Mouse (Mus musculus) midbrain, postnatal 0 days (tissue): ENCODE measurements around the gene Pou3f3. TPM values are rescaled to one million over a fixed set of nuclear protein-coding genes. Genes with fewer than 3 reads are reported as not detected.

ENCODE experiments used
- ATAC-seq: fragments of 200-750 bp; cut with Nextera tagmentation; 2 replicates; pipeline ENCODE4 v1.8.0; 2017; ENCODE audit warnings: moderate number of reproducible peaks, mild to moderate bottlenecking, moderate TSS enrichment, moderate library complexity; ENCODE audit not compliant: low FRiP score
- DNase-seq: peaks from one replicate; pipeline ENCODE4 v3.0.0-alpha.2; 2015; ENCODE audit warnings: low spot score
- H3K27ac ChIP-seq: fragments of 300-500 bp; sonication (generic); 2 replicates; pipeline ENCODE4 v1.5.1; 2014; ENCODE audit warnings: low read depth, mild to moderate bottlenecking, low read length, mixed read lengths
- H3K27me3 ChIP-seq: fragments of 300-500 bp; sonication (generic); 2 replicates; pipeline ENCODE4 v1.6.1; 2014; ENCODE audit warnings: low read length, control low read depth, mixed read lengths; ENCODE audit not compliant: insufficient read depth
- H3K36me3 ChIP-seq: fragments of 300-500 bp; sonication (generic); 2 replicates; pipeline ENCODE4 v1.6.1; 2014; ENCODE audit warnings: low read length, control low read depth, mixed read lengths; ENCODE audit not compliant: insufficient read depth
- H3K4me1 ChIP-seq: fragments of 300-500 bp; sonication (generic); 2 replicates; pipeline ENCODE4 v1.6.1; 2014; ENCODE audit warnings: mild to moderate bottlenecking, control low read depth, antibody characterized with exemption, low read length, mixed read lengths; ENCODE audit not compliant: insufficient read depth
- H3K4me2 ChIP-seq: fragments of 300-500 bp; sonication (generic); 2 replicates; pipeline ENCODE4 v1.6.1; 2014; ENCODE audit warnings: low read depth, mild to moderate bottlenecking, low read length, mixed read lengths; ENCODE audit not compliant: poor library complexity, severe bottlenecking
- H3K4me3 ChIP-seq: fragments of 300-500 bp; sonication (generic); 2 replicates; pipeline ENCODE4 v1.5.1; 2014; ENCODE audit warnings: low read depth, mild to moderate bottlenecking, low read length, moderate library complexity
- H3K9ac ChIP-seq: fragments of 300-500 bp; sonication (generic); replicated peaks from 2 replicates; pipeline ENCODE4 v1.6.1; 2014; ENCODE audit warnings: mild to moderate bottlenecking, low read length, moderate library complexity, mixed read lengths; ENCODE audit not compliant: poor library complexity, severe bottlenecking
- H3K9me3 ChIP-seq: fragments of 300-500 bp; sonication (generic); 2 replicates; pipeline ENCODE4 v1.6.1; 2016; ENCODE audit warnings: low read length, control low read depth
- CTCF ChIP-seq: IDR thresholded peaks from 2 replicates; pipeline ENCODE4 v1.5.1; 2016; ENCODE audit warnings: antibody characterized with exemption, mild to moderate bottlenecking
- WGBS: fragments of 180-500 bp; shearing (Covaris S2); extraction: QIAGEN DNeasy Blood & Tissue Kit; methylation state at CpG from one replicate; pipeline ENCODE4 v1.1.7; 2014; 5-methylcytosine and 5-hydroxymethylcytosine counted together
- polyA plus RNA-seq: library from polyadenylated mRNA; unstranded; fragments of >200 nt; fragmentation: Nextera tagmentation; extraction: Ambion mirVana; gene quantifications from 2 replicates; pipeline ENCODE4 v1.2.1, GENCODE M21; 2015
- total RNA-seq: library from RNA; depleted of rRNA; stranded (reverse); fragments of >200 nt; gene quantifications from 2 replicates; pipeline ENCODE4 v1.2.3, GENCODE M21; 2014

Gene Pou3f3
- total and polyA plus RNA-seq, 2 experiments from 2014 or later: 12.0 to 45.2 TPM

DNA sequence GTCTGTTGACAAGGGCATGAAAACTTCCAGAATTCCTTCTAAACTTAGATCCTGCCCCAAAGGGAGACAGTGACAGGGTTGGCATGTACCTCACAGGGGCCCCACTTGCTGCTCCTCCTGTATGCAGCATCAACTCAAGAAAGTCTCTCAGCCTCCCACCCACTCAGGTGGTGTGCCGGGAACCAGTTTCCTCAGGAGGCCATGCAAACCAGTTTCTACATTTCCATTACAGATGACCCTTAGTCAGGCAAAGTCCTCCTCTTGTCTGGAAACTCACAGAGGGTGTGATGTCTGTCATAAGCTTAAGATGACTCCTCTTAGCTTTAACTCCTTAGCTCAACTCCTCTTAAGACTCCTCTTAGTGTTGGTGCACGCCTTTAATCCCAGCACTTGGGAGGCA, 29.3 kb downstream of the Pou3f3 start:
- no peaks in the 10 kb centered on the region for H3K9me3 ChIP-seq
- H3K9ac ChIP-seq: no peak overlapping the region
- no peak overlapping the region for H3K27ac ChIP-seq
- no peak overlapping the region for H3K4me2 ChIP-seq
- H3K27me3 ChIP-seq: no peaks in the 10 kb centered on the region
- no peak for TF ChIP-seq CTCF
- ATAC-seq (no peak), DNase-seq (no peak)
- H3K4me3 ChIP-seq: no peak overlapping the region
- H3K4me1 ChIP-seq: no peaks in the 10 kb centered on the region
- WGBS: 93% methylated on average over 2 of the region's 2 CpGs
- H3K36me3 ChIP-seq: no peaks in the 10 kb centered on the region

DNA sequence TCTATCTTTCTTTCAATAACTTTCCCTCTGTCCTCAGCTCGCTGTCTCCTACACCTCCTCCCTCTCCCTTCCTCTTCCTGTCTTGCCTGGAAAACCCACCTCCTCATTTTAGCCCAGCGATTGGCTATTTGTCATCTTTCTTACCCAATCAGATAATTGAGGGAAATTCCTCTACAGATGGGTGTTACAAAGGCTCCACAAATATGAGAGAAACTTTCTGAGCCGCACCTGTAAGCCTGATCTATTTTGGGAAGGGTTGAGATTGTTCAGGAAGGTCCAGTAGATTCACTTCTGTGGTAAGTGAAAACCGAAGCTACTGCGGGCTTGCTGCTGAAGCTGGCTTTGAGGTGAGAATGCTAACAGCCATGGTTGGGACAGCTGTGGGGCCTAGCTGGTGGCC, 31.6 kb downstream of the Pou3f3 start:
- no peak overlapping the region for H3K4me2 ChIP-seq
- no peak overlapping the region for H3K4me3 ChIP-seq
- DNase-seq (no peak), ATAC-seq (no peak)
- no peaks in the 10 kb centered on the region for H3K9me3 ChIP-seq
- no peaks in the 10 kb centered on the region for H3K27me3 ChIP-seq
- TF ChIP-seq CTCF: no peak
- H3K27ac ChIP-seq: no peak overlapping the region
- no peaks in the 10 kb centered on the region for H3K4me1 ChIP-seq
- H3K36me3 ChIP-seq: no peaks in the 10 kb centered on the region
- H3K9ac ChIP-seq: no peak overlapping the region
- 93% methylated on average over 5 of the region's 5 CpGs for WGBS

DNA sequence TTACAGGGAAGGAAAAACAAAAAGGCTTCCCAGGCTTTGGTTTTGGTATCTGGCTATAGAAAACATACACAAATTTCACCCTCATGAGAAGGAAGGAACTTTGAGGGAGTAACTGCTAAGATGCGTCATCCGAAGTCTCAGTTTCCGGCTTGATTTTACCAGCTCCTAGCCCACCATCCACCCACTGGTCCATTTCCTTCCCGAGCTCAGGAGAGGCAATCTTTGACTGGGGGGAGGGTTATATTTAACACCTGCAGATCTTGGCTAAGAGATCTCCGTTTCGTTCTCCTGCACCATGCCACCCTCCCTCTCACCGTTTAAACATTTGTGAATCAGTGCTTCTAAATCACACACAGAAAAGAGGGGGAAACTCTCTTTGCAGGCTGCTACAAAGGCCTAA, 32.1 kb downstream of the Pou3f3 start:
- no peak overlapping the region for H3K9ac ChIP-seq
- no peak for TF ChIP-seq CTCF
- 78% methylated on average over 7 of the region's 7 CpGs for WGBS
- H3K36me3 ChIP-seq: no peaks in the 10 kb centered on the region
- H3K4me1 ChIP-seq: no peaks in the 10 kb centered on the region
- H3K27ac ChIP-seq: no peak overlapping the region
- H3K27me3 ChIP-seq: no peaks in the 10 kb centered on the region
- H3K9me3 ChIP-seq: no peaks in the 10 kb centered on the region
- no peak overlapping the region for H3K4me3 ChIP-seq
- no peak overlapping the region for H3K4me2 ChIP-seq
- ATAC-seq: no peak
- DNase-seq: no peak

DNA sequence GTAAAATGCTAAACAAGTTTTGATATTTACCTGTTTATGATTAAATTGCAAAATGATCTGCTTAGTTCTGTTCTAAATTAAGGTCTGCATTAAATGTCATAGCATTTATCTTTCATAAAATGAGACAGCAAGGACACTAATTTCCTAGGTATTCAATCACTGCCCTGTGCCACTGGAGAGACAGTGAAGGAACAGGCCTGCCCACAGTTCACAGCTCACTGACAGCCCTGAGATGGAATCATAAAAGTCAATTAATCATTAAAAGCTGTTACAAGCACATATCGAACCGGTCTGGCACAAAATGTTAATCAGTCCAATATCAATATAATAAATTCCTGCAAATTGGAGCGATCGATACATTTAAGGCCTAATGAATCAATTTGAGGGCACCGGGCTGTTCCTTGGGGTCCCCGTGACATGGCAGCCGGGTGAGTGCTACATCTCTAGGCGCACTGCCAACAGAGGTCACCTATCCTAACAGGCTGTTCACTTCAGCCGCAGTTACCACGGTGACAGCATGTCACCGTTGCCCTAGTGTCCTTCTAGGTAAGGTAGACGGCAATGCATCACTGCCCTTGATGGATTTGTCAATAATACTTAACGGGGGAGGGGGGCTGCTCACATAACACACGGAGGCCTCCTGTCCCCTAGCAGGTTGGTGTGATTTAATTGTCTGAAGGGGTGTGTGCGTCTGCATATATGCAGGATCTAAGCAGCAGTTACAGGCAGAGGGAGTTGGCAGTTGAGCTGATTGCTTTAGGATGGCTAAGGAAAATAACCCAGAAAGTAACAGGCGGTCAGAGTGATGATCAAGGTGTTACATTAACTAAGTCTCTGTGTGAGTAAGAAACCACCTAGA, 46.0 kb downstream of the Pou3f3 start:
- no peaks in the 10 kb centered on the region for H3K9me3 ChIP-seq
- no peak overlapping the region for H3K27ac ChIP-seq
- H3K9ac ChIP-seq: no peak overlapping the region
- H3K4me1 ChIP-seq: no peaks in the 10 kb centered on the region
- no peaks in the 10 kb centered on the region for H3K27me3 ChIP-seq
- no peak overlapping the region for H3K4me3 ChIP-seq
- H3K36me3 ChIP-seq: no peaks in the 10 kb centered on the region
- 63% methylated on average over 16 of the region's 16 CpGs for WGBS
- H3K4me2 ChIP-seq: no peak overlapping the region
- TF ChIP-seq CTCF: no peak
- ATAC-seq (no peak), DNase-seq (peak; percentile 40)

DNA sequence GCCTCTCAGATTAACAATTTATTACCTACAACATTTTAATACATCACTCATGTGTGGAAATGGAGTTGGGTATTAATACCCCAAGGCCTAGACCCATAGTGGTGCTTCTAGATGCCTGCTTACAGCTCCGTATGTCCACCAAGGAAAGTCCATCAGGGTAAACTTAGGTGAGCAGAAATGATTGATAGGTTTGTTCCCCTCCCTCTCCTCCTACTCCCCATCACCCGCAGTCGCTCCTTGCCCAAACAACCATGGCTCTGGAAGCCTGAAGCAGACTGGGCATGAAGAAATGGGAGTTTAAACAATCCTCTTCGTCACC, 46.6 kb downstream of the Pou3f3 start:
- Histone ChIP-seq H3K9me3 (no peaks in the 10 kb centered on the region), H3K4me1 (no peaks in the 10 kb centered on the region), H3K27me3 (no peaks in the 10 kb centered on the region), H3K4me3 (no peak overlapping the region), H3K36me3 (no peaks in the 10 kb centered on the region), H3K27ac (no peak overlapping the region), H3K9ac (no peak overlapping the region), H3K4me2 (no peak overlapping the region)
- no peak for TF ChIP-seq CTCF
- WGBS: 79% methylated on average over 4 of the region's 4 CpGs
- ATAC-seq (no peak), DNase-seq (no peak)

DNA sequence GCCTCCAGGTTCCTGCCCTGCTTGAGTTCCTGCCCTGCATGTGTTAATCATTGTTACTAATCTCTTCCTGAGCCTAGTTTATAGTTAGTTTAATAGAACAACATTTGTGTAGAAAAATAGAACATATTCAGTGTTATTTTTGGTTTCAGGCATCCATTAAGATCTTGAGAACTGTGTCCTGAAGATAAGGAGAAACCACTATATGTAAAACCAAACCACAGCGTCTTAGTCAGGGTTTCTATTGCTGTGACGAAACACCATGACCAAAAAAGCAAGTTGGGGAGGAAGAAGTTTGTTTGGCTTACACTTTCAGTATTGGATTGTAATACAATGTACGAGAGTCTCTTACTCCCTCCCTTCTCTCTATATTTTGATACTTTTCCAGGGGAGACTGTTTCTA, 49.5 kb downstream of the Pou3f3 start:
- Histone ChIP-seq H3K27me3 (no peaks in the 10 kb centered on the region), H3K36me3 (no peaks in the 10 kb centered on the region), H3K4me2 (no peak overlapping the region), H3K9me3 (no peaks in the 10 kb centered on the region), H3K4me3 (no peak overlapping the region), H3K9ac (no peak overlapping the region), H3K4me1 (no peaks in the 10 kb centered on the region), H3K27ac (no peak overlapping the region)
- DNase-seq: no peak
- no peak for ATAC-seq
- WGBS: 77% methylated on average over 3 of the region's 3 CpGs
- TF ChIP-seq CTCF: no peak
